Mouse (Mus musculus) liver, embryonic 11.5 days (tissue): ENCODE measurements at regions not wholly inside any gene's neighbourhood (a gene's known extent, or its start where the extent isn't known, plus 50 kb on each side); places are given as distances from the start of the nearest gene placed in this dataset.

Source experiments
- ATAC-seq: fragments of 200-750 bp; cut with Nextera tagmentation; replicated peaks from 2 replicates; pipeline ENCODE4 v1.8.0; 2017; ENCODE audit warnings: moderate number of reproducible peaks, mild to moderate bottlenecking, moderate TSS enrichment, moderate library complexity; ENCODE audit not compliant: low FRiP score
- DNase-seq: peaks from one replicate; pipeline ENCODE4 v3.0.0-alpha.2; 2017; ENCODE audit warnings: low spot score
- H3K27ac ChIP-seq: fragments of 300-500 bp; sonication (generic); 2 replicates; pipeline ENCODE4 v1.5.1; 2014; ENCODE audit warnings: mild to moderate bottlenecking, low read depth, low read length, control low read depth
- H3K27me3 ChIP-seq: fragments of 300-500 bp; sonication (generic); replicated peaks from 2 replicates; pipeline ENCODE4 v1.6.1; 2014; ENCODE audit warnings: low read length, mixed read lengths; ENCODE audit not compliant: control insufficient read depth, insufficient read depth
- H3K36me3 ChIP-seq: fragments of 300-500 bp; sonication (generic); 2 replicates; pipeline ENCODE4 v1.6.1; 2014; ENCODE audit warnings: mild to moderate bottlenecking, low read length, moderate library complexity, mixed read lengths; ENCODE audit not compliant: control insufficient read depth, insufficient read depth
- H3K4me1 ChIP-seq: fragments of 300-500 bp; sonication (generic); replicated peaks from 2 replicates; pipeline ENCODE4 v1.6.1; 2014; ENCODE audit warnings: low read length, mixed read lengths; ENCODE audit not compliant: control insufficient read depth, insufficient read depth
- H3K4me2 ChIP-seq: fragments of 300-500 bp; sonication (generic); 2 replicates; pipeline ENCODE4 v1.6.1; 2014; ENCODE audit warnings: mild to moderate bottlenecking, control low read depth, moderate library complexity
- H3K4me3 ChIP-seq: fragments of 300-500 bp; sonication (generic); 2 replicates; pipeline ENCODE4 v1.5.1; 2014; ENCODE audit warnings: low read depth, low read length, control low read depth
- H3K9ac ChIP-seq: fragments of 300-500 bp; sonication (generic); 2 replicates; pipeline ENCODE4 v1.6.1; 2014; ENCODE audit warnings: low read depth, low read length, control low read depth
- H3K9me3 ChIP-seq: fragments of 300-500 bp; sonication (generic); 2 replicates; pipeline ENCODE4 v1.6.1; 2016; ENCODE audit warnings: low read length, inconsistent platforms, mixed read lengths; ENCODE audit not compliant: control insufficient read depth
- whole genome bisulfite sequencing: fragments of 180-500 bp; shearing (Covaris S2); extraction: QIAGEN DNeasy Blood & Tissue Kit; methylation state at CpG from one replicate; pipeline ENCODE4 v1.1.7; 2014; 5-methylcytosine and 5-hydroxymethylcytosine counted together

DNA sequence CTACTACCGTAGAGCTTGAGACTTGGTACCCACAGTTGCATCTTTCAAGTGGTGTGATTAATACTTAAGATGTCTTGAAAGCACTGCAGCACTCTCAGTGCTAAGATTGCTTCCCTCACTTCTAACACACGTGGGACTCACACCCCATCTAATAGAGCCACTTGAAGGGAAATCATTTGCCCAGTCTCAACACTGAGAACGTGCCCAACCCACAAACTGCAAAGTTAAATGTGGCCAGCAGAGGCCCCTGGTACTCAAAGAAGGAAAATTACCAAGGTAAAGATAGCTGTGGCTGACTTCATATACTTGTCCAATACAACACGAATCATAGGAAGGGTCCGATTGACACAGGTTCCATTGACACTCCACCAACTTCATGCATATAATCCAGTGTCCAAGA, 238.4 kb upstream of the Rps6ka3 start:
- WGBS = 60% methylated on average over 5 of the region's 5 CpGs

DNA sequence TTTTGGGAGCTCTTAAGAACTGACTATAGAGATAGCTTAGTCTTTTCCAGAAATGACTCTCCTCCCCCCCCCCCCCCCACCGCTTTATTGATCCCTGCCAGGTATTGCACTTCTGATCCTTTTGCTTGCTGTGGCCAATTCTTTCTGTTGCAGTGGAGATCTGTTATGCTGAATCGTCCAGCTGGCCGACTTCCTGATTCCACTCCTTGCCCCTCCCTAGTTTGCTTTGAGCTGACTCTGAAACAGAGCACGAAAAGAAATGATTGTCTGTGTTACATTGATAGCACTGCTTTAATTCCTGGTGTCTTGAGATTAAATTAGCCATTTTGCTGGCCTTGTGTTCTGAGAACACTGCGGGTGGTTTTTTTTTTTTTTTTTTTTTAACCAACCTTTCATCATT, 233.5 kb upstream of the Rps6ka3 start:
- no peak overlapping the region for H3K9ac ChIP-seq
- H3K36me3 ChIP-seq = no peaks in the 10 kb centered on the region
- no peak overlapping the region for H3K4me2 ChIP-seq
- no peaks in the 10 kb centered on the region for H3K4me1 ChIP-seq
- H3K4me3 ChIP-seq = no peak overlapping the region
- DNase-seq (no peak), ATAC-seq (no peak)
- H3K9me3 ChIP-seq = no peaks in the 10 kb centered on the region
- H3K27me3 ChIP-seq = no peaks in the 10 kb centered on the region
- no peak overlapping the region for H3K27ac ChIP-seq
- 57% methylated on average over 4 of the region's 5 CpGs for WGBS

More for the DNA sequence above, 238.4 kb upstream of the Rps6ka3 start:
- Histone ChIP-seq H3K27ac (no peak overlapping the region), H3K36me3 (no peaks in the 10 kb centered on the region), H3K27me3 (no peaks in the 10 kb centered on the region), H3K4me2 (no peak overlapping the region), H3K9ac (no peak overlapping the region), H3K4me3 (no peak overlapping the region), H3K4me1 (no peaks in the 10 kb centered on the region), H3K9me3 (no peaks in the 10 kb centered on the region)
- DNase-seq (no peak), ATAC-seq (no peak)

- Histone ChIP-seq H3K27ac (no peak overlapping the region), H3K27me3 (no peaks in the 10 kb centered on the region), H3K4me2 (no peak overlapping the region), H3K9me3 (no peaks in the 10 kb centered on the region), H3K4me1 (no peaks in the 10 kb centered on the region), H3K9ac (no peak overlapping the region), H3K4me3 (no peak overlapping the region), H3K36me3 (no peaks in the 10 kb centered on the region)
- ATAC-seq (no peak), DNase-seq (no peak)
- 83% methylated on average over 2 of the region's 2 CpGs for WGBS
Measured at GRCm38 (mm10) chrX:158984721-158985120, 225.4 kb upstream of the Rps6ka3 start.

DNA sequence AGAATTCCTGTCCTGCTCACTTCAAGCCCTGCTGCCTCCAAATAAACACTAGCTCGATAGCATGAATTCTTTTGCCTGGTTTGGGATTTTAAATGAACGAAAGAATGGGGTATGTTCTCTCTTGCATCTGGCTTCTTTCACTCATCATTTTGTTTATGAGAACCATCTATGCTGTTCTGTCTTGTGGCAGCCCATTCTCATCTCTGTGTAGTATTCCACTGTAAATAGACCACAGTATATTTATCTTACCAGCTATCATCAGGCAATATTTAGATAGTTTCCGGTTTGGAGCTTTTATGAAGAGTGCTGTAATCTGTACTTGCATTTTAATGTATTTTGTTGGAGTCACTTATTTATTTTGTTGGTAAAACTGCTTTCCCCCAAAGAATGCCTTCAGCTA, 222.4 kb upstream of the Rps6ka3 start:
- Histone ChIP-seq H3K4me3 (no peak overlapping the region), H3K27ac (no peak overlapping the region), H3K4me2 (no peak overlapping the region), H3K4me1 (no peaks in the 10 kb centered on the region), H3K9me3 (no peaks in the 10 kb centered on the region), H3K27me3 (no peaks in the 10 kb centered on the region), H3K36me3 (no peaks in the 10 kb centered on the region), H3K9ac (no peak overlapping the region)
- ATAC-seq (no peak), DNase-seq (no peak)
- 58% methylated on average over 3 of the region's 3 CpGs for WGBS

- Histone ChIP-seq H3K4me1 (no peaks in the 10 kb centered on the region), H3K27me3 (no peaks in the 10 kb centered on the region; the same call in 1 of the 2 replicates), H3K9me3 (no peaks in the 10 kb centered on the region), H3K27ac (no peak overlapping the region), H3K9ac (no peak overlapping the region), H3K4me2 (no peak overlapping the region), H3K4me3 (no peak overlapping the region), H3K36me3 (no peaks in the 10 kb centered on the region)
- ATAC-seq (no peak), DNase-seq (no peak)
- WGBS = 65% methylated on average over 1 of the region's 1 CpGs
Measured at GRCm38 (mm10) chrX:159018955-159019354, 191.2 kb upstream of the Rps6ka3 start.

GRCm38 (mm10) chrX:159026311-159026710, 183.8 kb upstream of the Rps6ka3 start:
- H3K27ac ChIP-seq = no peak overlapping the region
- no peak for DNase-seq

GRCm38 (mm10) chrX:159031927-159032326, 178.2 kb upstream of the Rps6ka3 start:
- no peak overlapping the region for H3K27ac ChIP-seq
- no peak for DNase-seq
- H3K4me2 ChIP-seq = no peak overlapping the region
- WGBS = 71% methylated on average over 4 of the region's 4 CpGs
- H3K4me3 ChIP-seq = no peak overlapping the region
- H3K27me3 ChIP-seq = no peaks in the 10 kb centered on the region
- no peaks in the 10 kb centered on the region for H3K4me1 ChIP-seq
- H3K9me3 ChIP-seq = no peaks in the 10 kb centered on the region
- no peaks in the 10 kb centered on the region for H3K36me3 ChIP-seq
- no peak overlapping the region for H3K9ac ChIP-seq
- ATAC-seq = no peak

More at GRCm38 (mm10) chrX:159026311-159026710, 183.8 kb upstream of the Rps6ka3 start:
- Histone ChIP-seq H3K4me3 (no peak overlapping the region), H3K4me2 (no peak overlapping the region), H3K4me1 (no peaks in the 10 kb centered on the region), H3K27me3 (no peaks in the 10 kb centered on the region), H3K36me3 (no peaks in the 10 kb centered on the region), H3K9ac (no peak overlapping the region), H3K9me3 (no peaks in the 10 kb centered on the region)
- WGBS = 96% methylated on average over 1 of the region's 1 CpGs
- no peak for ATAC-seq

DNA sequence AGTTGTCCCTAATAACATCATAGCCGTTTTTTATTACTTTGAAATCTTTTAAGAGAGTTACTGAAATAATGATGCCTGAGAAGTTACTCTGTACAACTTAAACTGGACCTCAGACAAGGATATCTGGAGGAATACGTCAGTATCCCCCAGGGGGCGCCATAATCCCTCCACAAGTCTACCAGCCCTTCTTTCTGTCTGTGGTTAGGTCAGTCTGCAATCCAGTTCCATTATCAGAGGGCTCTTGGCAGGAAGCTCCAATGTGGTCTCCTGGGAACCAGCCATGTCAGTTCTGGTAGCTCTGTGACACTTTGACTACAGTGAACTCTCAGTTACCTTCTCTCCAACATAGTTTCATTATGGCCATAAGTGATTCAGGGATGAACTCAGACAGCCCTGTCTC, 166.7 kb upstream of the Rps6ka3 start:
- Histone ChIP-seq H3K36me3 (no peaks in the 10 kb centered on the region), H3K27me3 (no peaks in the 10 kb centered on the region), H3K4me1 (no peaks in the 10 kb centered on the region), H3K9ac (no peak overlapping the region), H3K27ac (no peak overlapping the region), H3K4me2 (no peak overlapping the region), H3K4me3 (no peak overlapping the region), H3K9me3 (no peaks in the 10 kb centered on the region)
- DNase-seq (no peak), ATAC-seq (no peak)
- WGBS = 14% methylated on average over 3 of the region's 3 CpGs

GRCm38 (mm10) chrX:159047876-159048275, 162.2 kb upstream of the Rps6ka3 start:
- no peak for DNase-seq
- Histone ChIP-seq H3K4me3 (no peak overlapping the region), H3K4me1 (no peaks in the 10 kb centered on the region), H3K4me2 (no peak overlapping the region), H3K9ac (no peak overlapping the region), H3K9me3 (no peaks in the 10 kb centered on the region), H3K36me3 (no peaks in the 10 kb centered on the region), H3K27me3 (no peaks in the 10 kb centered on the region), H3K27ac (no peak overlapping the region)
- ATAC-seq = no peak
- 62% methylated on average over 2 of the region's 2 CpGs for WGBS
